Mouse (Mus musculus) testis, adult 10 weeks (tissue): ENCODE measurements around the gene Abcb5. TPM values are rescaled to one million over a fixed set of nuclear protein-coding genes. Genes with fewer than 3 reads are reported as not detected.

Experiments used
- polyA plus RNA-seq: library from polyadenylated mRNA; stranded (reverse); fragments of 350-450 nt; fragmentation: Illumina TruSeq; extraction: RNeasy Lipid Tissue Mini Kit (QIAGEN cat#74804); gene quantifications from one replicate; pipeline ENCODE4 v1.2.3, GENCODE M21; 2014; ENCODE audit warnings: low read depth, low replicate concordance

Gene Abcb5
- 0.48 TPM for polyA plus RNA-seq

GRCm38 (mm10) chr12:118966321-118966720, at the start of gene Abcb5:
Gene Abcb5 (minus strand): TSS chr12:118966421.

GRCm38 (mm10) chr12:118846221-118846620, 120.0 kb downstream of the Abcb5 start, which contains the start of gene Sp8:
Gene Sp8 (plus strand): TSS chr12:118846329.

Other genes with a start within 250 kb of the Abcb5 start
- not detected for gene Sp8, start 120.1 kb downstream of the Abcb5 start, polyA plus RNA-seq